Mouse (Mus musculus): ENCODE data around the gene Lifr. TPM values are rescaled to one million over a fixed set of nuclear protein-coding genes. Genes with fewer than 3 reads are reported as not detected.

The Lifr gene
- total RNA-seq, 2 experiments from 2014 or later = 27.4 to 28.0 TPM

DNA sequence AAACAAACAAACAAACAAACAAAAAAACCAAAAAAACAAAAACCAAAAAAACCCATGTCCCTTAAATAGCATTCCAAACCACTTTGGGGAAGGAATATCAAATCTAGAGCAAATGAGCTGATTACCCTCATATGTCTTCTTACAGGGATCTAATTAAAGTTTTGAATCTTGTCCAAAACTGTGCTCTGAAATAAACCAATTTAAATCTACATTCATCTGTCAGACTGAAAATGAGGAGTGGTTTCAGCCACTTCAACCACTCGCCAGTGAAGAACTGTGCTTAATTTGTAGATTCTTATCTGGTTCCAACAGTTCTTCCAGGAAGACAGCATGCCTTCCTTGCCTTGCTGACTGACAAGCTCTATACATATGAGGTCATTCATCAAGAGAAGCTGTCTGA lies 35.8 kb downstream of the Lifr start:
- intact Hi-C loops (cut with DNase I) = no loop called here
- no peak for DNase-seq

DNA sequence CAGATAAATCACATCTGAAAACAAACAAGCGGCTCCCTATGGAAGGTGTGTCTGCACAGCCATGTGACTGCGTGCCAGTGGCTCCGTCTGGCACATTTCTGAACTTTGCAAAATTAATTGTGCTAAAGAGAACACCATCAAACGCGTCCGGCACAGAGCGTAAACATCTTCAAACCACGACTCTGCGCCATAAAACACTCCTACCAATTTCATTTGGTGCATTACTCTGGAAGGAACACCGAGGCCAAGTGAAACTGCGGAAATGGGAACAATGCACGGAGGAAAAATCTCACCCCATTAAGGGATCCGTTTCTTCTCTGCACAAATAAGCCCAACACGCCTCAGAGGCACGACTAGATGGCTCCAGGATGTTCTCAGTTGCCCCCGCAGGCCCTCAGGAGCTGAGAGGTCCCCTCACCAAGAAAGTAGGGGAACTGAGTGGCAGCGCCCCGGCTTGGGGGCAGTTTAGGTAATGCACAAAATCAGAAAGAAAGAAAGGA lies 38.3 kb downstream of the Lifr start:
- DNase-seq = no peak

DNA sequence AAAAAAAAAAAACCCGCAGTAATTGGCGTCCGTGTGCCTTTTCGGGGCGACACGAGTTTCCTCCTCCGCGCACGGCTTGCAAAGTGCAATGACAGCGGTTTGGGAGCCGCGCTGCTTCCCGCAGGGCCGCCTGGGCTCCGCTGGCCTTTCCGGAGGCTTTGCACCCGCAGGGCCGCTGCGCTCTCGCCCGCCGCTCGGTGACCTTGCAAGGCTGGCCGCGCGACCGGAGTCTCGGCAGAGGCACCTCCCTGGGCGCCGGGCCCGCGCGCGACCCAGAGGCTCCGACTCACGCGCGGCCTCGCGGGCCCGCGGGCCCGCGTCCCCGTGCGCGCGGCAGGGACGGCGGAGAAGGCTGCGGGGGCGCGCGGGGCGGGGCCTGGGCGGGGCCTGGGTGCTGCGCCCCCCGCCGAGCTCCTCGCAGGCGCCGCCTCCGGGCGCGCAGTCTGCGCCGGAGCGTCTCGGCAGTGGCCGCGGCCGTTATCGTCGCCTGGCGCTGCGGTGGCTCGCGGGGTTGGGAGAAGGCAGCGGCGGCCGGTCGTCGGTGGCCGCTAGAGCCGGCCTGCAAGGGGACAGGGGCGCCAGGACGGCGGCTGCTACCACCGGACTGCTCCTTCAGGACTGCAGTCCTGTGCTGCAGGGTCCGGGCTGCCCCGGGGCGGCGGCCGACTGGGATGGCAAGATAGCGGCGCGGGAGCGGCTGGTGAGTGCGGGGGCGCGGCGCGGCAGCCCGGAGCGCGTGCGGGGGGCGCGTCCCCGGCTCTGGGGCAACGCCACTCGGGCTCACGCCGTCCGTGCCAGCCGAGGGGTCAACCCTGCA lies 38.9 kb downstream of the Lifr start:
- DNase-seq = peak; percentile 89
- intact Hi-C loops (cut with DNase I) = loop anchor here (2.0 kb wide), 1 partner anchor 221 kb away; no protein-coding TSS in a partner anchor

More for the DNA sequence above, 38.3 kb downstream of the Lifr start:
- intact Hi-C loops (cut with DNase I) = loop anchor here (2.0 kb wide), 1 partner anchor 220 kb away; no protein-coding TSS in a partner anchor

DNA sequence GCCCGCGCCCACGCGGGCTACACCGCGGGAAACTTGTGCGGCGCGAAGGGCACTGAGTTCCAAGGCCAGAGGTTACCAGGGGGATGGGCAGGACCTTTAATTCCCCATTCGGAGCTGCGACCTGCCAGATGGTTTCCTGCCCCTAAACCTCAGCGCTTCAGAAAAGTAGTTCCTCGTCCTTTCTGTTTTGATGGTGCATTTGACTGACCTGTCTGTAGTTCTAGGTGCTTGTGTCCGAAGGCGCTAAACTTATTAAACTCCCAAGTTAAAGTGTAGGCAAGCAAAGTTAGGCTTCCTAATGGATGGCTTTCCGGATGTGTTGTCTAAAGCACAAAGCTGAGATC lies 39.5 kb downstream of the Lifr start:
- intact Hi-C loops (cut with DNase I) = loop anchor here (2.0 to 10.0 kb wide), 3 partner anchors 95 to 312 kb away; no protein-coding TSS in a partner anchor

DNA sequence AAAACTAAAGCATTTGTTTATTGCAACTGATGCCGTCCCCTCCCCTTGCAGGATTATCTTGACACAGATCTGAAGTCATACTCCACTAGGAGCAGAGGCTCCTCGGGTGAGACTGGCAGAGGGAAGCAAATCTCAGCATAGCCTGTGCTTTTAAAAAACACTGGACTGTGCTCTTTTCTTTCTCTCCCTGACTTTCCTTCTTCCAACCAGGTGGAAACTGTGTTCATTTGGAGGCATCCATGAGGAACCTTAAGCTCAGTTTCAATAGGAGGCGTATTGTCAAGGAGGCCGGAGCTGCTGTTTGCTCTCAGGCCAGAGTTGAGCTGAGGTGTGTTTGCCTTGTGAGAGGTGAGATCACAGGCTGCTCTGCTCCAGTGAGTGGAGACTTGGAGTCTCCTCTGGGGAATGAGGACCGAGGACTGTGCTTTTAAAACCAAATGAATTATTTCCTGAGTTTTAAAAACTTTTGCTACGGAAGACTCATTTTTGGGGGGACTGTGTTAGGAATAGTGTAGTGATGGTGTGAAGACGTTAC lies 40.3 kb downstream of the Lifr start:
- DNase-seq = no peak
- intact Hi-C loops (cut with DNase I) = loop anchor here (5.0 to 10.0 kb wide), 2 partner anchors 94 to 312 kb away; no protein-coding TSS in a partner anchor

More for the DNA sequence above, 39.5 kb downstream of the Lifr start:
- DNase-seq = no peak

DNA sequence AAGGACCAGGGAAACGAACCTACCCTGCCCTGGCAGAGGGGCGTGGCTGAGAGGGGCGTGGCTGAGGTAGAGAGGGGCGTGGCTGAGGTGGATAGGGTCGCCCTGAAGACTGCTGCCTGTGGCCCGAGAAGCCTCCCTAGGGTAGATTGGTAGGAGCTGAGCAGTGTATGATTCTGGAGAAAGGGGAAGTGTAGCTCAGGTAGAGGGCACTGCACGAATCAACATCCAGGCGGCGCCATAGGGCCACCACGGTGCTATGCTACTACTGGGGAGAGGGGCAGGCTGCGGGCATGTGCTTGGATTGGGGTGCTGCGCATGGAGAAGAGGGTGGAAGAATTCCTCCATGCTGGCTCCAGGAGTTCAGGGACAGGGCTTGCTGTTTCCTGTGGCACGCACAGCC lies 42.3 kb downstream of the Lifr start:
- intact Hi-C loops (cut with DNase I) = loop anchor here (5.0 to 10.0 kb wide), 2 partner anchors 92 to 310 kb away; no protein-coding TSS in a partner anchor
- peak; percentile 60 for DNase-seq

DNA sequence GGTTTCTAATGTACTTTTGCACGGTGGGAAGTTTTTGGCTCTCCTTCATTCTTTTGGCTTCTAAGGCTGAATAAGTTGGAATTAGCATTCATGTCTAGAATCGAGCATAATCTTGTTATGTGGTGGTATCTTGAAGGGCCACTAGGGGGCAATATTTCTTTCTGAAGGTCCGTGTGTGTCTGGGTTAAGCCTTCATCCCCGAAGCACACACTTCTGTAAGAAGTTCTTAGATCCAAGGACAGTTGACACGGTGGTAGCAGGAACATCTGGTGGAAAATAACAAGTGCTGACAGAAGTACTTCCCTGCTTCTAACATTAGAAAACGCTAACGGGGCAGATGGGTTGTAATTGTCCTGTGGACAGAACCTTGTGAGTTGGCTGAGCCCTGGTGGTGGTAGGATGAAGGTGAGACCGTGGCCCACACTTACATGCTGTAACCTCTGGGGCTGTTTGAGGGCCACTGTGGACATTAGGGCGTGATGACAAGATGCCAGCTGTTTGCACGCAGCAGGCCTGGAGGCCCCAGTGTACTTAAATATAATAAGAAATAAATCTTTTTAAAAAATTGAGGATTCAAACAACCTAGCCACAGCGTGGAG lies 44.1 kb downstream of the Lifr start:
- intact Hi-C loops (cut with DNase I) = loop anchor here (5.0 to 10.0 kb wide), 2 partner anchors 90 to 308 kb away; no protein-coding TSS in a partner anchor
- no peak for DNase-seq

DNA sequence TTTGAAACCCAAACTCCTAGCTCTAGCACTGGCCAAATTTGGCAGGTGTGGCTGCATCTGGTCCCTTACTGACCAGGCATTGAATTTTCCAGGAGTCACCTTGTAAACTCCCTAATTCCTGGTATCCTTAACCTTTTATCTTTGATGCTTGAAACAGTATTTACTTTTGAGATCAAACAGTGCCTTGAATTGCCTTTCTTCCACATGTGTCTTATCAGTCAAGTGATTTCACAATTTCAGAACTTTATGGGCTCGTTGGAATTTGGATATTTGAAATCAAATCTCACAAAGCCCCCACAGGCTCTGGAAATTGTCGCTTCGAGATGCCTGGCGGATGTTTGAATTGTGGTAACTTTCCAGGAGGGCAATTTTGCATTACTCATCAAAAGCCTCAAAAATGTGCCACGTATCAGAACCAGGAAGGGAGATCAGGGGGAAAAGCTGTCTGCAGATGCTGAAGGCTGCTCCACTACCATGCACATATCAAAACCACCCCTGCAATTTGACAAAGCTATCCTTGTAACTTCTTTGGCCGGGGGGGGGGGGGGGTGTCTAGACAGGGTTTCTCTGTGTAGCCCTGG lies 45.7 kb downstream of the Lifr start:
- intact Hi-C loops (cut with DNase I) = loop anchor here (10.0 kb wide), 1 partner anchor 89 kb away; no protein-coding TSS in a partner anchor
- no peak for DNase-seq

DNA sequence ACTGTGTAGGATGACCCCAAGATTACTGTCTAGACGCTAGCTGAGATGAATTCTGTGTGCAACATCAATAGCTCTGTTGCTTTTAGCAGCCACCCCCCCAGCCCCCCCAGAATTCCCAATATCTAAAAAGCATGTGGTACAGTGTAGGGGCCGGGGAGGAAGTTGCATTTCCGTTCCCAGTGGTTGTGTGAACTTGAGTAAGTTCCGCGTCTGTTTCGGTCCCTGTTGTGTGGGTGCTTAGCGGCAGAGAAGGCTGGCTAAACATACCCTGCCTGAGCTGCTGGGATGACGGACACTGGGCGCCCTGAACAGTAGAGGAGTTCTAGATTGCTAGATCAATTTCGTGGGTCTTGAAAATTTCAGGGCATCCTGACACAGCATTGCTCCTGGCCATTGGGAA lies 46.5 kb downstream of the Lifr start:
- intact Hi-C loops (cut with DNase I) = loop anchor here (10.0 kb wide), 1 partner anchor 88 kb away; no protein-coding TSS in a partner anchor
- no peak for DNase-seq

DNA sequence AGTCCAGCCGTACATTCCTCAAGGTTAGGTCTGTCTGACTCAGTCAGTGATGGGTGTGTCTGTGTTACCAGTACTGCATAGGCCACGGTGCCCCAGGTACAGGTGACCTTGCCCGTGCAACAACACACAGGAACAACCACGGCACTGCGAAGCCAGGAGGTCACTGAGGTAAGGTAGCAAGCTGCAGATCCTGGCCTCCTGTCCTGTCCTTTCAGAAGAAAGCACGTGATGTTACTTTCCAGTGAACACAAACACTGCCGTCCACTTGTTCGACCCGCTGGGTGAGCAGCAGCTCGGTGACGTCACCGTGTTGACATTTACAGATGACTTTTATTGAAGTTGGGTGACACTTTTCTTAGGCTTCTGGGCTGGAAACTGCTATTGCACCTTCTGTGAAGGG lies 47.2 kb downstream of the Lifr start:
- intact Hi-C loops (cut with DNase I) = loop anchor here (10.0 kb wide), 1 partner anchor 87 kb away; no protein-coding TSS in a partner anchor
- no peak for DNase-seq

DNA sequence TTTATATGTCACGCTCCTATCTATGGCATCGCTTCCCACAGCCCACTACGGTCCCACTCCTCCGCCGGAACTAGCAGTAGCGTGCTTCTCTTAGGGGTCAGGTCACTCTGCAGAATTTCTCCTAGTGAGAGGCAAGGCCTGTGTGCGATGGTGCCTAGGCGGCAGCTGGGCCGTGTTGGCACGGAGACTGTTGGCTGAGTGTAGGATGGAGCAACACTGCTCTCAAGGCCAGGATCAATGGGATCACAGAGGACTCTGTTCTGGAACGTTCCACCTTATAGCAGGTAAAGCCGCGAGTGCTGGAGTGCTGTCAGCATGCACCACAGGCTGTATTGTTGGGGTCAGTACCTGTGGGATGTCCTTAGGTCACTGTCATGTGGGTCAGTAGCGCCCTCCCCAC lies 48.1 kb downstream of the Lifr start:
- DNase-seq = peak; percentile 32
- intact Hi-C loops (cut with DNase I) = loop anchor here (10.0 kb wide), 1 partner anchor 86 kb away; no protein-coding TSS in a partner anchor

DNA sequence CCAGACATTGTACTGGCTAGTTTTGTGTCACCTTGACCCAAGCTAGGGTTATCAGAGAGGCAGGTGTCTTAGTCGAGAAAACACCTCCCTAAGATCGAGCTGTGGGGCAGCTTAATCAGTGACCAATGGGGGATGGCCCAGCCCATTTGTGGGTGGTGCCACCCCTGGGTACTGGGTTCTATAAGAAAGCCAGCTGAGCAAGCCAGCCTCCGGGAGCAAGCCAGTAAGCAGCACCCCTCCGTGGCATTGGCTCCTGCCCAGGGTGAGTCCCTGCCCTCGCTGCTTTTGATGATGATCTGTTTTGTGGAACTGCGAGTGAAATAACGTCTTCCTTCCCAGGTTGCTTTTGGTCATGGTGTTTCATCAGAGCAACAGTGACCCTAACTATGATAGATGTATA lies 49.9 kb downstream of the Lifr start:
- DNase-seq = no peak
- intact Hi-C loops (cut with DNase I) = no loop called here

DNA sequence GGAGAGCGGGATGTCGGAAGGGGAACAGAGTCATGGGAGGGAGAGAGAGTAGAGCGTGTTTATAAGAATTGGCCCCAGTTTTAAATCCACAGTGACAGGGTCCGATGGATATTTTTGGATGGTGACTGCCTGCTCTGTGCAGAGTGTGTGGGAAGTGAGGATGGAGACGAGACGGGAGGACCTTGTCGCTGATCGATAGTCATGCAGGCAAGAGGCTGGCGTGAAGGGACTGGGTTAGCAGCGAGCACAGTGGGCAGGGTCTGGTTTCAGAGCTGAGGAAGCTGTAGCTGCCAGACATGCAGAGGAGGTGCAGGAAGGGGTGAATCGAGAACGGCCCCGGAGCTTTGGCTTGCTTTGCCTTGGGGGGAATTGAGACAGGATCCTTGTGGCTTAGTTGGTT lies 50.8 kb downstream of the Lifr start:
- DNase-seq = no peak
- intact Hi-C loops (cut with DNase I) = no loop called here

DNA sequence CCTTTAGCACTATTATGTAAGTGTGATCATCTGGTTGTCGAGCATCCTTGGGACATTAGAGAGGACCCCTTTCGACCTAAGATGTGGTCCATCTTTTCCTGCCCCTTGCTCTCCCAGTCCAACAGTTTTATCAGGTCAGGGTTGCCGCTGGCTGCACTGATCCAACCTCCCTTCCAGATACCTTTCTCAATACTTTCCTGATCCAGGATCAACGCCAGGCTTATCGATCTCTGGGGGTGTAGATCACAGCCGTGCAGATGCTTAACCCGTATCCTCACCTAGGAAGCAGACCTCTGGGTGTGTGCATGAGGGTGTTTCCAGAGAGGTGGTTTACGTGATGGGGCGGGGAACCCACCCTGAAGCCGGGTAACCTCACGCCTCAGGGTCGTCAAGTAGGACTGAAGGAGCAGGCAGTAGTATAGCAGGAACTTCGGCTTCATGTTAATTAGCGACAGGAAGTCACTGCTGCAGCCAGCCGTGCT lies 53.3 kb downstream of the Lifr start:
- DNase-seq = no peak
- intact Hi-C loops (cut with DNase I) = no loop called here

DNA sequence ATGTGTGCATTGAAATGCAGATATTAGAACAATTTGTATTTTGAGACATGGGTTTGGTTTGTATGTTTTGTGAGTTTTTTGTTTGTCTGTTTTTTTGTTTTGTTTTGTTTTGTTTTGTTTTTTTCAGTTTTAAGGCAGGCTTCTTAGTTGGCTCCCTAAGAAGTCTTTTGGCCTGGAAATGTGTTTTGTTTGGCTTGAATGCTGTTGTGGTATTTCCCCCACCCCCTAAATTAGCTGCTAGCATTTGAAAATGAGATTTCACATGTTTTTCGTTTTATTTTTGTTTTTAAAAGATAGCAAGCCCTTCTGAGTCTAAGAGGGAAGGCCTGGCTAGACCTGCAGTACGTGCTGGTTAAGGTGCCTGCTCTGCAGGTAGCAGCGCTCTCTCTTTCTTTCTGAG lies 54.1 kb downstream of the Lifr start:
- intact Hi-C loops (cut with DNase I) = no loop called here
- no peak for DNase-seq

DNA sequence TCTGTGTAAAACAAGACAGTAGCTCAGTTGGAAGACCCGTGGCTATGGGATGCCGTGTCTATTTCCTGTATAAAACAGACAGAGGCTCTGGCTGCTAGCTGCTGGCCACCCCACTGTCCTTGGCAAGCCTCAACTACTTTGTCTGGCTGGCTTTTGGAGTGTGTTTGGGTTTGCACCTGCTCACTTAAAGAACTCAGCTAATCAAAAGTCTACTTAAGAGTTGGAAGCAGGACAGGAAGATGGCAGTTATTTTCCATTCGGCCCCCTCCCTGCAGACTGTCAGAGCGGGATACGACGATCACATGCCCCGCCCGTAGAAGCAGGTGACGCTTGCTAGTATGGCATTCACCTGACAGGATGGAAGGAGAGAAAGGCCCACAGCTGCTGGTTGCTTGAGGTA lies 54.5 kb downstream of the Lifr start:
- DNase-seq = peak; percentile 64
- intact Hi-C loops (cut with DNase I) = no loop called here

DNA sequence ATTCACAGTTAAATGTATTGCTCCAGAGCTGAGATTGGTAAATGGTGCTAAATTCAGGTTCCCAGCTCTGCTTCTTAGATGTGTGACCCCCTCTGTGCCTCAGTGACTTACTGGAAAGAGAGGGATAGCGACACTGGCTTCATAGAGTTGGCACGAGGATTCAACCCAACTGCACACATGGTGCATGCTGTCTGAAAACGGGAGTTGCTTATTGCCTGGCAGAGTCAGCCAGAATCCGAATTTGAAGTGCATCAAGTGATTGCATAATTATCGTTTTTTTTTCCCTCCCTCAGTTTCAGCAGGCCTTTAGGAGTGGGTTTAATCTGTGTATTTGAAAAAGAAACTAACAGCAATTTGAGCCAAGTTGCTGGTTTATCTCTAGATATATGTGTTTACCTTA lies 55.1 kb downstream of the Lifr start:
- DNase-seq = peak; percentile 43
- intact Hi-C loops (cut with DNase I) = no loop called here

DNA sequence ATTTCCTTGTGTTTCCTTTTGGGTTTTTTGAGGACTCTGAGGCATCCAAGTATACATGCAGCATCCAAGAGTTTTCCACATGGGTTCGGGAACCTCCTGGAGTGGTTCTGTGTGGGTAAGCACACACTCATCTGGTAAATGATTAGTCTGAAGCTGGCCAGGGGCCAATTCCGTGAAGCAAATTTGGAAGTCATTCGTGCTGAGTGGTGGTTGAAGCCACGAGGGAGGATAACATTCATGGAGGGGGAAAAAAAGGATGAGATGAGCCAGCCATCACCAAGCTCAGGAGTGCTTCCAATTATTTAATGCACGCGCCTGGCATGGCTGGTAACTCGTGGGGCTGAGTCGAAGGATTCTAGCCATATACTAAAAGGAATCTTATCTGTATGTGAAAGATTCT lies 56.1 kb downstream of the Lifr start:
- DNase-seq = peak; percentile 42
- intact Hi-C loops (cut with DNase I) = no loop called here

DNA sequence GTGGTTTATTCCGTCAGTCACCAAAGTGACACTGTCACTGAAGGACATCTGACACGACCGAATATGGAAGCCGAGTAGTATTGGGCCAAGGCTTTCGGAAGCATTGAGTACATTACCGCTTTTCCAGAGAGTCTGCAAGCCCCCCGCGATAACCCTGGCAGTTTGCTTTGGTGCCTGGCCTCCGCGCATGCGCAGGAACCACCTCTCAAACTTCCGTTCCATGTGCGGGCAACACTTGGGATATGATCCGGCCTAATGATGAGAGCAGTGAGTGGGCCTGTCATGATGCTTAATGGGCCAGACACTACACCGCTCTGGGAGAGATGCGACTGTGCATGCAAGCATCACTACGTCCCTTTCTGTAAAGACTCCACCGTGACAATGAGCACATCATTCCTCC lies 59.4 kb downstream of the Lifr start:
- intact Hi-C loops (cut with DNase I) = no loop called here
- no peak for DNase-seq

DNA sequence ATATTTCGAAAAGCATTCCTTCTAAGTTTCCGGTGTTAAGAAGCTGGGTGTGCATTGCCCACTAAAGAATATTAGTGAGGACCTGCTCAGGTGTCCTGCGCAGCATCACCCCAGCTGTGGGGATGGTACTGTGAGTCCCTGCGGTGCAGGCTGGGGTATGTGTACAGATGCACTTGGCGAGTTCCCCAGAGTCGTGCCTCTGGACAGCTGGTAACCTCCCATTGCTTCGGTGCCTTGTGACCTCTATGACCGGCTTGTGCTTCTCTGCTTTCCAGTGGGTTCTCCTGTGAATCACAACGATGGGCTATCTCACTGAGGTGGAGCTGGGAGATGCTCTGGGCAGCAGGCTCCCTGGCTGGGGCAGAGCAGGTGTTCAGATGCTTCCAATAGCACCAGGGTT lies 60.2 kb downstream of the Lifr start:
- DNase-seq = no peak
- intact Hi-C loops (cut with DNase I) = no loop called here

Measured in left cerebral cortex, postnatal 4 days (tissue).